Mouse (Mus musculus) spleen, postnatal 10 days (tissue): ENCODE data around the gene Rad9a.

Source experiments
- DNase-seq, 2 experiments: peaks; one replicate each; pipeline ENCODE4 v3.0.0; 2021 to 2022; ENCODE audit warnings: low spot score in 2 of 2

Rad9a gene

GRCm38 (mm10) chr19:4193129-4193528, 8.3 kb downstream of the Rad9a start:
- no peak for DNase-seq

DNA sequence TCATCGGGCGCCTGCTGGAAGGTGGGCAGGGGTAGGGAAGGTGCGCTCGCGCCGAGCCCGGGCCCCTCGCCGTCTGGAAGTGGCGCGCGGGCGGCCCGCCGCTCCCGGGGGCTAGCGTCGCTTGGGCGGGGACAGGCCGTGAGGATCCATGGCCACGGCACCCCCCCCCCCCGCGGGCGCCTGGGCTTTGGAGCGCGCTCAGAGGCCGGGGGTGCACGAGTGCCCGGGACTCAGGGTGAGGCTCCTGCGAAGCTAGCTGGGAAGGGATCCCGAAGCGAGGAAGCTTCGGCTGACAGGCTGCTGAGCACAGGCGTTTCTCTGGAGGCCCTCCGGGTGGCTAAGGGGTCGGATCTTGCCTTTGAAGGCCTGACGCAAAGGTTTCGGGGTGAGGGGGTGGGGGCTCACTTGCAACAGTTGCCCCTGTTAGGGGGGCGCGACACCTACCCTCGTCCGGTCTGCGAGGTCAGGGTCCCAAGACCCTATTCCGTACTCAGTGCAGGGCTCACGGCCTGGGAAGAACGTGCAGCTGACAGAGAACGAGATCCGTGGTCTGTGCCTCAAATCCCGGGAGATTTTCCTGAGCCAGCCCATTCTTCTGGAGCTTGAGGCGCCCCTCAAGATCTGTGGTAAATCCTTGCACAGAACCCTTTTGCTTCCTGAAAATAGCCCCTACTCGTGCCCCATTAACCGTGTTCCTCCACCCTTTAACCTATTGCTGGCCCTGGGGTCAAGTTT, 9.0 kb downstream of the Rad9a start:
- DNase-seq, result no peak

GRCm38 (mm10) chr19:4191528-4192250, 9.8 kb downstream of the Rad9a start, which contains the start of gene Ppp1ca:
Gene Ppp1ca, plus strand, starts transcription at chr19:4192065.
- peak; percentile 97 to 99 for DNase-seq

DNA sequence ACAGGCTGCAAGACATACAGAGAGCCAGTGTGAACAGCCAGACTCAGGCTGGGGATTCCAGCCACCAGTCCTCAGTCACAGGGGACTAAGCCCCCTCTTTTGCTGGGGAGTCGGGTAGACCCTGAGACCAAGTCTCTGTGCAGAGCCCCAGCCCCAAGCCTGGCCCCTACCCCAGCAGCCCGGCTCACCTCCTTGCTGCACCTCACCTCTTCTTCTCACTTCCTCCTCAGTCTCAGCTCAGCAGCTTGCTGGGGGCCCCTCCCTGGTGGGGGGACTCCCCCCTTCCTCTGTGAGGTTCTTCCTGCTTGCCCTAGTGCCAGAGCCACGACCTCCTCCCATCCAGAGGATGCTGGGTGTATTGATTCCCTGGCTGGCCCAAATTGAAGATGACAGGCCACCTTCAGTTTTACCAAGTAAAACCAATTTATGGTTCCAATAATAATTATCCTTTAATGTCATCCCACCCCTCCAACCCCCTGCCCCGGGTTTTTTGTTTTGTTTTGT, 10.6 kb downstream of the Rad9a start, which contains the start of gene Tbc1d10c:
Gene Tbc1d10c (minus strand): TSS at position 454 of the 504 bp plus-strand sequence.
- DNase-seq, result peak in 1 of 2 experiments; percentile 81

GRCm38 (mm10) chr19:4189051-4189620, 12.3 kb downstream of the Rad9a start:
- no peak for DNase-seq

DNA sequence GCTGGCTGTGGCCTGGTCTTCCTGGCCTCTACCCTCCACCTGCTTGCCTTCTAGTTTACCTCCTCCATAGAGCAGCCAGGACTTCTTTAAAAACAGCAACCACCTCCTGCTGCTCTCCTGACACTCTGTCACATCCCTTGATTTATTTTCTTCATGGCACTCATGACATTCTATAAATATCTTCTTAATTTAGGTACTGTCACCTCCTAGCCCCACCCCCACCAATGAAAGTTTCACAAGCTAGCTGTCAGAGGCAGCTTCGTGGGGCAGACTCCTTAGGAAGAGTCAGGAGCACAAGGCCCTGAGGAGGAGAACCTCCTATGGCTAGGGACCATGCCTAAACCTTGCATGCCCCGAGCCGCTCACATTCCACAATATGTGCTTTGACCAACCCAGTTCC, 14.2 kb downstream of the Rad9a start:
- no peak for DNase-seq

DNA sequence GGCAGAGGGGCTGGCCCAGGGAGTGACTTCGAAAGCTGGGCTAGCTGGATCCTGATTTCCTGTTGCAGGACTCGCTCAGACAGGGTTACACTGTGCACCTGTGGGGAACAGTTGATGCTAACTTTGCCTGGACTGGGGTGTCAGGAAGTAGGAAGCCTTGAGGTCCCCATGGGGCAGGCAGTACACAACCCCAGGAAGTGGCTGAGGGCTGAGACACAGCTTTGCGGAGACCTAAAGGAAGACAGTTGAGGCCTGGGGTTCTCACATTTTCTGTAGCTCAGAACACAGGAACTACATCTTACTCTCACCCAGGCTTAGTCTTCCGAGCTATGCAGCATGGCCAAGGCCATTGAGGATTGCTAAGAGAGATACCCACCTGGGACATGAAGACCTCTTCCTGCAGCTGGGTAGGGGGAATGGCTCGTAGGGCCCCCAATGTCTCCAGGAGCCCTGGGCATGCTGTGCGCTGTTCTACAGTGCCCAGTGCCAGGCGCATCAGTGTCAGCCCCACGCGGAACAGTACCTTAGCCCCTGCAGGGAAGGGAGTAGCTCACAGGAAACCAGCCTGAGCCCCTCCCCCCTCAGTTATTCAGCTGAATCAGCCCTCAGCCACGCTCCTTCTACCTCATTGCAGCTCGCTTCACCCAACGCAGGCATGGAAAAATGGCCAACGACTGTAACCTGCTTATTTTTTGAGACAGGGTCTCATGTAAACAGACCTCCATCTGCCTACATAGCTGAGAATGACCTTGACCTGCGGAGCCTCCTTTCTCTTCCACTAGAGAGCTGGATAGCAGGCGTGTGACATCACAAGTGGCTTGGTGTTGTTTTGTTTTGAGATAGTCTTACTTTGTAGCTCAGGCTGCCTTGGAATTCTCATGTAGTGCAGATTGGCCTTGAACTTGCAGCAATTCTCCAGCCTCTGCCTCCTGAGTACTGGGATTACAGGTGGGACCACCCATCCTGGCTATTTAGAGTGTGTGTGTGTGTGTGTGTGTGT, 16.2 kb downstream of the Rad9a start:
- DNase-seq, result peak in 1 of 2 experiments; percentile 75

- DNase-seq, result no peak
These were observed 17.8 kb downstream of the Rad9a start for GRCm38 (mm10) chr19:4183689-4184088.

DNA sequence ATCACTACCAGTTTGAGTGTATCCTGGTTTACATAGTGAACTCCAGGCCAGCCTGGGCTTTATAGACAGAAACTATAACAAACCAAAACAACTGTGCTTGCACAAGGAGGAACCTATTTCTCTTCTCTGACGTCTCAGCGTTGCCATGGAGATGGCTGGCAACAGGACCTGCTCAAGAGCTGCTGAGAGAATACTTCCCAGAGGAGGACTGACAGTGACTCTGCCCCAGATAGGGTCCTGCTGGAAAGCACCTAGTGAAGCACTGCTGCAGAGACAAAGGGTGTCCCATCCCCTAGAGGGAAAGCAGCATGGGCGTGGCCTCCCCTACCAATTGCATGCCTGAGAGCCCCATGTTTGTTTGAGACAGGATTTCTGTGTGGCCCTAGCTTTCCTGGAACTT, 19.6 kb downstream of the Rad9a start:
- DNase-seq, result peak in 1 of 2 experiments; percentile 73

GRCm38 (mm10) chr19:4180411-4180810, 21.1 kb downstream of the Rad9a start:
- DNase-seq, result no peak

DNA sequence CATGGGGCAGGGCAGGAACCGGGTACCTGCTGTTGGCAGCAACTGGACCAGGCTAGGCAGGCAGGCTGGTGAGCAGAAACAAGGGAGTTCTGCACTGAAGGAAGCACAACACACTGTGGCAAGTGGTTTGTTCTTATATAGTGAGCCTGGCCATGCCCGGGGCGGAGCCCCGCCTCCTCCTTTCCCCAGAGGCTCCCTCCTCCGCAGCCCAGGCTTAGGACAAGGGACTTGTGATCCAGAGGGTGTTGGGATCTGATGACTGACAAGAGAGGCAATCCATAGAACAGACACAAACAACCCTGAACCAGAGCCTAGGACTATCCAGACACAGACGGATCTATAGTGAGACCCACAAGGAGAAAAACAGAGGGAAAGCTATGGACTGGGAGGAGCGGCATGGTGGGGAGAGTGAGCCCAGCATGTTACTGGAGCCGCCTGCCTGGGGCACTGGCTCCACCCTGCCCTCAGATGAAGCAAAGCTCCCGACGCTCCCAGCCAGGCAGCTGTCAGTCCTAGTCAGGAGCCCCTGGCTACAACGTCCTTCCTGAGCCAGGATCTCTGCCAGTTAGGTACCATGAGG, 26.0 kb downstream of the Rad9a start, which contains the start of gene Carns1:
Gene Carns1 (minus strand): TSS at position 112 of the 580 bp plus-strand sequence.
- DNase-seq, result no peak

GRCm38 (mm10) chr19:4172925-4173324, 28.5 kb downstream of the Rad9a start:
- DNase-seq, result no peak

GRCm38 (mm10) chr19:4171393-4172290, 29.8 kb downstream of the Rad9a start:
- peak in 1 of 2 experiments; percentile 27 for DNase-seq

GRCm38 (mm10) chr19:4170723-4171392, 30.6 kb downstream of the Rad9a start:
- no peak for DNase-seq

DNA sequence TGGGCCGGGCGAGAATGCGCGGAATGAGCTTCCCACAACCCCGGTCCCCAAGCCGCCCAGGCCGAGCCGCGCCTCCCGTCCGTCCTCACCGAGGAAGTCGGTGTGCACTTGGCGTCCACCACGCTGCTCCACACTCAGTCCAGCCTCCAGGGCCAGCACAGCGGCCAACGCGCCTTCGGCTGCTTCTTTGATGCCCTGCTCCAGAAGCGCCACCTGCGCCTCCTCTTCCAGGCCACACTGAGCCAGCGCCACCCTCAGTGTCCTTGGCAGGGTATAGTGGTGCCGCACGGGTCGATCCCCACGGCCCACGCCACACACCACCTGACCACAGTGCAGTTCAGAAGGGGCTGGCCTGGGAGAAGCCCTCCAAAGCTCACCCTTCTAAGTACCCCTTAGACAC, 31.7 kb downstream of the Rad9a start:
- no peak for DNase-seq

DNA sequence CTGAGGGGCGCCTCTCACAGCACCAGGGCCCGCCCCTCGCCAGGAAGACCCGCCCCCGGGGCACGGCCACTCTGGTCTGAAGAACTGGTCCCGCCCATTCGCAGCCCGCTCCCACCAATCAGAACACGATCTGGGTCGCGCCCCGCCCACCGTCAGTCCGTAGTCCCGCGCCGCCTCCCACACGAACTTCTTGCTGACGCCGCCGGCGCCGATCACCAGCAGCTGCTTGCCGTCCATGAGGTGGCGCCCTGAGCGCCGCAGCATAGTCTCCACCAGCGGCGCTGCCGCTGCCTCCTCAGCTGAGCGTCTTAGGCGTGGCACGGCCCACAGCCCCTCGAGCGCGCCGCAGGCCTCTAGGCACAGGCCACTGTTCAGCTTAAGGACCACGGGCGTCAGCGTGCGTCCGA, 32.1 kb downstream of the Rad9a start:
- DNase-seq, result peak; percentile 99

DNA sequence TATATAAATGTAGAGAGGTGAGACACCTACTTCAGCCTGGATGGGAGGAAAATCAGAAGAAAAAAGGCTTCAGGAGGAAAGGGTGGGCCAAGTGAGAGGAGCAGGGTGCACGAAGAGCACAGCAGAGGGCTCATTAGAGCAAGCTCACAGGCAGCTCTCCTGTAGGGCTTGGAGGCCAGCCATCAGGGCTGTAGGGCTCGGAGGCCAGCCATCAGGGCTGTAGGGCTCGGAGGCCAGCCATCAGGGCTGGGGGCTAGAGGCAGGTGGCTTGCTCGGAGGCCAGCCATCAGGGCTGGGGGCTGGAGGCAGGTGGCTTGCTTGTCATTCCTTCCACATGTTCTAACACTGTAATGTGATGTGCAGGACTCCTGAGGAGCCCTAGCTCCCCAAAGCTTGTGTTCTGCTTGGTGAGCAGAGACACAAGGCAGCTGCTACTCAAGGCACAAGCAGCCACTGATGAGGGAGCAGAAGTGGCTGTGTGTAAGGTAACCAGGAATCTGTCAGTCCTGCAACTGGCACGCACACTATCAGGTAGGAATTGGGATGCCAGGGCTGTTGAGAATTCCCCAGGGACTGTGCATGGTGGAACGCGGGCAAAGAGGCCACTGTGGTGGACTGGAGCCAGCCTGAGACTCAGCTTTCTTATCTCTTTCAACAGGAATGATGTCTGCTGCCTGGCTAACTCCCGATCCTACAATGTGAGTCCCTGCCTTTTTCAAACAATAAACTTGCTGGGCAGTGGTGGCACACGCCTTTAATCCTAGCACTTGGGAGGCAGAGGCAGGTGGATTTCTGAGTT, 34.6 kb downstream of the Rad9a start:
- DNase-seq, result no peak

DNA sequence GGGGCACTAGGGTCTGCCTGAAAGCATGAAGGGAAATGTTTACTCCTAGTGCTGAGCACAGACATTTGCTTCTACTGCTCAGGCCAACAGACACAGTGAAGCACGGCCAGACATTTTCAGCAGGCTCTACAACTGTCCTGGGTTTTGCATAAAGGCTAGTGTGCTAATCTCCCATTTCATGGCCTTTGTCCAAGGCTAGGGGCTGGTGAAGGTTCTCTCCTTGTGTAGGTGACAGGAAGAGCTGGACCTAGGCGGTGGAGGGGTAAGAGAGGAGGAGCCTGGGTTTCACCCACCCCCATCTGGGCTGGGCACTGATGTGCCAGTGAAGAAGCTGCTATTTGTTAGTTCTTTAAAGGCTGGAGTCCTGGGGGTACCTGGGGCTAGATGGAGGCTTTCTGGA, 36.7 kb downstream of the Rad9a start:
- no peak for DNase-seq
